Mouse (Mus musculus): Measurements from ENCODE around the gene Ahnak.

- TF ChIP-seq POLR2A (IDR thresholded peaks at IDR 0.05; ENCODE audit: insufficient read depth, low read length) (no peak), EP300 (IDR thresholded peaks at IDR 0.05; ENCODE audit: insufficient read depth, low read depth, low read length) (no peak)
Observed at GRCm38 (mm10) chr19:9038136-9038535, 49.1 kb downstream of the Ahnak start.

Data from ES-Bruce4 (cell line).